Mouse (Mus musculus): ENCODE results near the gene Rbfox3. TPM values are rescaled to one million over a fixed set of nuclear protein-coding genes. Genes with fewer than 3 reads are reported as not detected.

Gene Rbfox3
- total and polyA plus RNA-seq, 3 experiments, result 0.16 TPM; not detected in 2

DNA sequence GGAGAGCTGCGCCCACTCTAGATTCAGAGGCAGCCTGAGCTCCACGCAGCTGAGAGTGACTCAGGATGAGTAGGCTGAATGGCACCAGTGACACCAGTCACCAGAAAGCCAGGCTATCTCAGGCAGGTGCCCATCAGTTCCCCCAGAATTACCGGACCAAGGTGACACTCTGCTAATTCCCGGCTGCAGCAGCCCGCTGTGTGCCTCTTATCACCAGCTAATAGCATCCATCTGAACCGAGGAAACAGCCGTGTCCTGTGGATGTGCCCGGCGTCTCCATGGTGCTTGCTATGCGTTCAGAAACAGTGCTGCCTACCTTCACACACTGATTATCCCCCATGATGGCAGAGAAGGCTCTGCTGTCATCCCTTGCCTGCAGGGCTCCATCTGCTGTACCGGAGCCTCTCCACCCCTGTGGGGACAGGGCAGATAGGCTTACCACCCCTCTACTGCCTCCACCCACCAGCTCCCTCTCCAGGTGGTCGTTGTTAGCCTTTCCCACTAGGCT, 138.3 kb downstream of the Rbfox3 start:
- Histone ChIP-seq H3K9me3 (replicated peaks) (peaks cover 94% of the 10 kb centered on the region), H3K27me3 (ENCODE audit: insufficient read depth, low read length) (no peaks in the 10 kb centered on the region), H3K4me1 (ENCODE audit: insufficient read depth, low read depth, low read length) (no peaks in the 10 kb centered on the region), H3K36me3 (replicated peaks) (no peaks in the 10 kb centered on the region), H3K4me3 (ENCODE audit: low read depth, low read length) (no peak overlapping the region)
- ATAC-seq (ENCODE audit: extremely low read depth, insufficient number of reproducible peaks, low FRiP score, poor library complexity, severe bottlenecking), result no peak
- no peak for TF ChIP-seq CTCF (IDR thresholded peaks at IDR 0.05; ENCODE audit: low read depth, low read length)
- no peak for TF ChIP-seq TAL1 (conservative IDR thresholded peaks at IDR 0.05; ENCODE audit: low read depth, low read length)
- TF ChIP-seq GATA1 (IDR thresholded peaks at IDR 0.05; ENCODE audit: borderline replicate concordance, low read length), result no peak
- TF ChIP-seq GATA2 (IDR thresholded peaks at IDR 0.05; ENCODE audit: borderline replicate concordance, low read depth, low read length), result no peak
- TF ChIP-seq POLR2AphosphoS5 (IDR thresholded peaks at IDR 0.05; ENCODE audit: insufficient replicate concordance, low read depth, low read length), result no peak
- no peak for DNase-seq (ENCODE audit: low spot score)

DNA sequence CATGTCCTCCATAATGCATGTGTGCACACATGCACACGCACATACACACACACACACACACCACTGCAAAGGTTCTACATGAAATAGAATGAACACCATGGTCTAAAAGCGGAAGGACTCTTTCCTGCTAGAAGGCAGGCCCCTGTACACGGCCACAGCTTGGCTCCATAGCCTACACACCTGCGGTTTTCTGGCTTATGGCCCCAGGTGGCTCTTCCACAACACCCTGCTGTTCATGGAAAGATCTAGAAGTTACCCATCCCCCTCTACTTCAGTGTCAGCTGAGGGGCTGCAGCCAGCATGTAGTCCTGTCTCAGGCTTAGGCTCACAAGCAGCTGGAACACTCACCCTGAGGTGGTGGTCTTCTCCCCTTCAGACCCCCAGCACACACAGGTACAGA, 140.0 kb downstream of the Rbfox3 start:
- Histone ChIP-seq H3K27me3 (ENCODE audit: insufficient read depth, low read length) (no peaks in the 10 kb centered on the region), H3K36me3 (replicated peaks) (no peaks in the 10 kb centered on the region), H3K4me1 (ENCODE audit: insufficient read depth, low read depth, low read length) (no peaks in the 10 kb centered on the region), H3K9me3 (replicated peaks) (peaks cover 94% of the 10 kb centered on the region), H3K4me3 (ENCODE audit: low read depth, low read length) (no peak overlapping the region)
- DNase-seq (ENCODE audit: low spot score), result no peak
- TF ChIP-seq POLR2AphosphoS5 (IDR thresholded peaks at IDR 0.05; ENCODE audit: insufficient replicate concordance, low read depth, low read length) (no peak), GATA2 (IDR thresholded peaks at IDR 0.05; ENCODE audit: borderline replicate concordance, low read depth, low read length) (no peak)
- ATAC-seq (ENCODE audit: extremely low read depth, insufficient number of reproducible peaks, low FRiP score, poor library complexity, severe bottlenecking), result no peak

DNA sequence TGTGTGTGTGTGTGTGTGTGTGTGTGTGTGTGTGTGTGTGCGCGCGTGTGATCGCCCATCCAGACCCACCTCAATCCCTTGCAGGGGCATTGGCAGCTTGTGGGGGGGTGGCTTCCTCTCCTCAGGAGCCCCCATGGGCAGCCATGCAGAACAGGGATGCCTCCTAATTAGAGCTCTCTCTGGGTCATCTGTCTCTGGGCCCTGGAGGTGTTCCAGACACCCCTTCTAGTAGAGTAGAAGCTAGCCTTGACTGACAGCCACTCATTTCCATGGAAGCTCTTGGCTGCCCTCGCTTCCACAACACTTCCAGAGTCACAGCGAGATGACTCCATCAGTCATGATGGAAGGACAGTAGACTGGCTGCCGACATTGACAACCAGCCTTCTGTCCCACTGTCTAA, 140.6 kb downstream of the Rbfox3 start:
- H3K27me3 ChIP-seq (ENCODE audit: insufficient read depth, low read length), result no peaks in the 10 kb centered on the region
- no peak for ATAC-seq (ENCODE audit: extremely low read depth, insufficient number of reproducible peaks, low FRiP score, poor library complexity, severe bottlenecking)
- no peak for DNase-seq (ENCODE audit: low spot score)

DNA sequence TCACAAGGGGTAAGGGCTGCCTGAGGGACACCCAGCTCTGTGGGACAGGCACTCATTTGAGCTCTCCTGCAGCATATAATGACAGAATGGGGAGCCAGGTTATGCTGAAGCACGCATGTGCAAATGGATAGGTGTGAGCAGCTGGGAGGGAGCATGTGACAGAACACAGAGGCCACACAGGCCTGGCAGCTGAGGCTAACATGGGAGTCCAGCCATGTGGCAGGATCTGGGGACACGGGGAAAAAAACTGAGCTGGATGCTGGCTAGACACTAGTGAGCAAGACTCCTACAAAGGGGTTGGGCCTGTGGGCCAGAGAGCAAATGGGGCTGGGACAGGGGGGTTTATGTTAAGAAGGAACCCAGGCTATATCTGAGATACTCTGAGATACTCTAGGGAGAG, 141.9 kb downstream of the Rbfox3 start:
- peaks cover 97% of the 10 kb centered on the region for H3K9me3 ChIP-seq (replicated peaks)
- H3K36me3 ChIP-seq (replicated peaks), result no peaks in the 10 kb centered on the region
- DNase-seq (ENCODE audit: low spot score), result no peak
- no peaks in the 10 kb centered on the region for H3K27me3 ChIP-seq (ENCODE audit: insufficient read depth, low read length)
- TF ChIP-seq POLR2AphosphoS5 (IDR thresholded peaks at IDR 0.05; ENCODE audit: insufficient replicate concordance, low read depth, low read length) (no peak), GATA2 (IDR thresholded peaks at IDR 0.05; ENCODE audit: borderline replicate concordance, low read depth, low read length) (no peak)
- H3K4me3 ChIP-seq (ENCODE audit: low read depth, low read length), result no peak overlapping the region
- H3K4me1 ChIP-seq (ENCODE audit: insufficient read depth, low read depth, low read length), result no peaks in the 10 kb centered on the region
- ATAC-seq (ENCODE audit: extremely low read depth, insufficient number of reproducible peaks, low FRiP score, poor library complexity, severe bottlenecking), result no peak

More for the DNA sequence above, 140.6 kb downstream of the Rbfox3 start:
- TF ChIP-seq POLR2AphosphoS5 (IDR thresholded peaks at IDR 0.05; ENCODE audit: insufficient replicate concordance, low read depth, low read length) (no peak), GATA2 (IDR thresholded peaks at IDR 0.05; ENCODE audit: borderline replicate concordance, low read depth, low read length) (no peak), GATA1 (IDR thresholded peaks at IDR 0.05; ENCODE audit: borderline replicate concordance, low read length) (no peak), CTCF (IDR thresholded peaks at IDR 0.05; ENCODE audit: low read depth, low read length) (no peak), TAL1 (conservative IDR thresholded peaks at IDR 0.05; ENCODE audit: low read depth, low read length) (no peak)
- Histone ChIP-seq H3K4me1 (ENCODE audit: insufficient read depth, low read depth, low read length) (no peaks in the 10 kb centered on the region), H3K36me3 (replicated peaks) (no peaks in the 10 kb centered on the region), H3K4me3 (ENCODE audit: low read depth, low read length) (no peak overlapping the region), H3K9me3 (replicated peaks) (peaks cover 94% of the 10 kb centered on the region)

DNA sequence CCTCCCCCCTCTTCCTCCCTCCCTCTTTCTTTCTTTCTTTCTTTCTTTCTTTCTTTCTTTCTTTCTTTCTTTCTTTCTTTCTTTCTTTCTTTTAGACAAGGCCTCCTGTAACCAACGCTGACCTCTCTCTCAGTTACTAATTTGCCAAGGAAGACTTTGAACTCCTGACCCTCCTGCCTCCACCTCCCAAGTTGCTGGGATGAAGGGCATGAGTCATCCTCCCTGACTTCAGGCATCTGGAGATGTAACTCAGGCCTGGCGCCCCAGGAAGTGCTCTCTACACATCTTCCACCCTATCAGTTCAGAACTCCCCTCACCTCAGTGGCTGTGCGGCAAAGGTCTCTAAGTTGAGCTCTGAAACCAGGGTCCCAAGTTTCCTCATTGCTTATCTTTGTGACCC, 143.0 kb downstream of the Rbfox3 start:
- Histone ChIP-seq H3K9me3 (replicated peaks) (peaks cover 96% of the 10 kb centered on the region), H3K36me3 (replicated peaks) (no peaks in the 10 kb centered on the region), H3K4me1 (ENCODE audit: insufficient read depth, low read depth, low read length) (no peaks in the 10 kb centered on the region), H3K27me3 (ENCODE audit: insufficient read depth, low read length) (no peaks in the 10 kb centered on the region), H3K4me3 (ENCODE audit: low read depth, low read length) (no peak overlapping the region)
- DNase-seq (ENCODE audit: low spot score) (no peak), ATAC-seq (ENCODE audit: extremely low read depth, insufficient number of reproducible peaks, low FRiP score, poor library complexity, severe bottlenecking) (no peak)
- no peak for TF ChIP-seq GATA2 (IDR thresholded peaks at IDR 0.05; ENCODE audit: borderline replicate concordance, low read depth, low read length)
- no peak for TF ChIP-seq CTCF (IDR thresholded peaks at IDR 0.05; ENCODE audit: low read depth, low read length)
- no peak for TF ChIP-seq POLR2AphosphoS5 (IDR thresholded peaks at IDR 0.05; ENCODE audit: insufficient replicate concordance, low read depth, low read length)
- no peak for TF ChIP-seq TAL1 (conservative IDR thresholded peaks at IDR 0.05; ENCODE audit: low read depth, low read length)
- no peak for TF ChIP-seq GATA1 (IDR thresholded peaks at IDR 0.05; ENCODE audit: borderline replicate concordance, low read length)

DNA sequence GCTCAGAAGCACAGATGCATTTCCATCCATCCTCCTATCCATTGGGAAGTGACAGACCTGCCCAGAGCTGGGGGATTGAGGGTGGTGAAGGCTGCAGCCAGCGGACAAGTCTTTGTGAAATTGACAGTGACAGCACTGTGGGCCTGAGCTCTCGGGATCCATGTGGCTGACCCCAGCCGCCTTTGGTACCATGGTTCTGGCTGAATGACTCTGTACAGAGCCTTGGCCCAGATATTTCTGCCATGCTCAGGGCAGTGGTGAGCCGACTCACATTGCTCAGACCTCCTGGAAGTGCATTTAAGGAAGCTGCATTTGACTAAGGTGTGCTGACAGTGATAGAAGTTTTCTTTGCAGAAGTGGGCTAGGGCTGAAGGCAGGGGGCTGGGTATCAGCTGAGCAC, 144.0 kb downstream of the Rbfox3 start:
- Histone ChIP-seq H3K27me3 (ENCODE audit: insufficient read depth, low read length) (no peaks in the 10 kb centered on the region), H3K36me3 (replicated peaks) (no peaks in the 10 kb centered on the region), H3K9me3 (replicated peaks) (peaks cover 96% of the 10 kb centered on the region), H3K4me1 (ENCODE audit: insufficient read depth, low read depth, low read length) (no peaks in the 10 kb centered on the region), H3K4me3 (ENCODE audit: low read depth, low read length) (no peak overlapping the region)
- no peak for ATAC-seq (ENCODE audit: extremely low read depth, insufficient number of reproducible peaks, low FRiP score, poor library complexity, severe bottlenecking)
- no peak for DNase-seq (ENCODE audit: low spot score)
- TF ChIP-seq GATA1 (IDR thresholded peaks at IDR 0.05; ENCODE audit: borderline replicate concordance, low read length), result no peak

DNA sequence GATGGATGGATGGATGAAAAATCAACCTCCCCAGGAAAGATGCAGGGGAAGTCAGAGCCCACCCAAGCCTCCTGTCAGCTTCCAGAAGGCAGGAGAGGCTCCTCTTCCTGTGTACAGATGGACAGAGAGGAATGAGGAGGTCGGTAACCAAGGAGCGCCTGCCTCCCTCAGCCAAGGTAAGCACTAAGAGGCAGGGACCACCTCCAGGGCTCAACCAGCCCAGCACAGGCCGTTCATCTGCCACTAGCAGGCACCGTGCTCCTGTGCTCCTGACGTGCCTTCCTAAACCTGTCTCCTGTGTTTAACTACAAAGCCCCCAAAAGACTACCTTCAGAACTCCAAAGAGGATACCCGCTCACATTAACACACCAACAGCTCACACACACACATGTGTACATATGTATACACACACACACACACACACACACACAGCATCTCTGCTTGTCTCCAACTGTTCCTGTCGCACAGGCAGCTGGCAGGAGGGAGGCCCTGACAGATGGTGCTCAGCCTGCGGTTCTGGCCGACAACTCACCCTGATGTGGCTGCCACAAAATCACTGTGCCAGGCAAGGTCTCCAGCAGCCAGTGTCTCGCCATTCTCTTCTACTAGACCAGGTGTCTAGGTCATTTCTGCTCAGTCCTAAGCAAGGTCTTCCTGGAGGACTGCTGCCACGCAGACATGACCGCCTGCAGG, 151.0 kb downstream of the Rbfox3 start:
- DNase-seq (ENCODE audit: low spot score) (no peak), ATAC-seq (ENCODE audit: extremely low read depth, insufficient number of reproducible peaks, low FRiP score, poor library complexity, severe bottlenecking) (no peak)
- H3K4me3 ChIP-seq (ENCODE audit: low read depth, low read length), result peak overlapping the region; percentile 40
- no peaks in the 10 kb centered on the region for H3K36me3 ChIP-seq (replicated peaks)
- TF ChIP-seq GATA1 (IDR thresholded peaks at IDR 0.05; ENCODE audit: borderline replicate concordance, low read length) (no peak), GATA2 (IDR thresholded peaks at IDR 0.05; ENCODE audit: borderline replicate concordance, low read depth, low read length) (no peak), CTCF (IDR thresholded peaks at IDR 0.05; ENCODE audit: low read depth, low read length) (no peak), POLR2AphosphoS5 (IDR thresholded peaks at IDR 0.05; ENCODE audit: insufficient replicate concordance, low read depth, low read length) (no peak), TAL1 (conservative IDR thresholded peaks at IDR 0.05; ENCODE audit: low read depth, low read length) (no peak)
- H3K4me1 ChIP-seq (ENCODE audit: insufficient read depth, low read depth, low read length), result no peaks in the 10 kb centered on the region
- peaks cover 99% of the 10 kb centered on the region for H3K9me3 ChIP-seq (replicated peaks)
- H3K27me3 ChIP-seq (ENCODE audit: insufficient read depth, low read length), result no peaks in the 10 kb centered on the region

All from G1E (cell line).